Mouse (Mus musculus) embryonic fibroblast, embryonic 13.5 days (primary cell): ENCODE measurements around the gene Wfikkn1. TPM values are rescaled to one million over a fixed set of nuclear protein-coding genes. Genes with fewer than 3 reads are reported as not detected.

Experiments
- H3K27ac ChIP-seq: 2 replicates; pipeline ENCODE4 v1.5.1; 2012; ENCODE audit warnings: low read length, control low read depth, inconsistent platforms; ENCODE audit not compliant: insufficient read depth
- H3K4me1 ChIP-seq: 2 replicates; pipeline ENCODE4 v1.6.1; 2011; ENCODE audit warnings: low read length; ENCODE audit not compliant: control insufficient read depth, insufficient read depth
- H3K4me3 ChIP-seq: 2 replicates; pipeline ENCODE4 v1.5.1; 2011; ENCODE audit warnings: mild to moderate bottlenecking, control low read depth, low read length; ENCODE audit not compliant: insufficient read depth
- CTCF ChIP-seq: IDR thresholded peaks from 2 replicates; pipeline ENCODE4 v1.5.1; 2011; ENCODE audit warnings: mild to moderate bottlenecking, control low read depth, low read length, moderate library complexity, borderline replicate concordance; ENCODE audit not compliant: insufficient read depth
- POLR2A ChIP-seq: IDR thresholded peaks from 2 replicates; pipeline ENCODE4 v1.6.1; 2011; ENCODE audit warnings: low read depth, mild to moderate bottlenecking, control low read depth, low read length, moderate library complexity
- polyA plus RNA-seq: library from polyadenylated mRNA; stranded (reverse); fragments of >200 nt; gene quantifications from 2 replicates; pipeline ENCODE4 v1.2.4, GENCODE M21; 2011; ENCODE audit warnings: low read depth; ENCODE audit not compliant: missing spikeins, insufficient read length

The Wfikkn1 gene
- polyA plus RNA-seq: 0.38 and 0.83 TPM in 2 replicates

DNA sequence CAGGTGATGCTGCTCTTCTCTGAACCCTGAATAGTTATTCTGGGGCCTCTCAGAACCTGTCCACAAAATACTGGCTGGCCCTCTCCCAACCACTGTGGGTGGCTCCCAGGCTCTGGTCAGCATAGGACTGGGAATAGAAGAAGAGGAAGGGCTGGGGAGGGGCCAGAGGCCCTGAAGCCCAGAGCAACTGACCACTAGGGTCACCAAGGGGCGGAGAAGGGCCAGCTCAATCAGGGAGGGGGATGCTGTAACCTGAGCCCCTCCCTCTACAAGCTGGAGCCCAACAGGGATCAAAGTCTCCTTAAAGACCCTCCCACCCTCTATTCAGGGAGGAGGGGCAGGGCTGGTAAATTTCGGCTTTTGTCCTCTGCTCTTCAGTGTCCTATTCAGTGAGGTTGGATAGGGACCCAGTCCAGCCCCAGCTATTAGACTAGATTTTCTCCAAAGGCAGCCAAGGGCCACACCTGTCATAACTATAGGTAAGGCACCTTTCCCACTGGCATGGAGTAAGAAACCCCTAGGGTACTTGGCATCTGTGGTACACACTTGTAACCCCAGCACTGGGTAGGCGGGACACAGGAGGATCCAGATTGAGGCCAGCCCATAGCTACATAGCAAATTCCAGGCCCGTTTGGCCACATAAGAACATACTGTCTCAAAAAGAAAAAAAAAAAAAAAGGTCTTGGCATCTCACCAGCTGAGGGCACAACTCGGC, at the start of gene Wfikkn1:
Gene Wfikkn1 (minus strand): TSS at position 663 of the 715 bp plus-strand sequence.
- TF ChIP-seq CTCF: no peak
- no peak within 1 kb of the TSS for H3K4me3 ChIP-seq
- H3K27ac ChIP-seq: no peak within 1 kb of the TSS
- H3K4me1 ChIP-seq: no peaks in the 10 kb centered on the region

DNA sequence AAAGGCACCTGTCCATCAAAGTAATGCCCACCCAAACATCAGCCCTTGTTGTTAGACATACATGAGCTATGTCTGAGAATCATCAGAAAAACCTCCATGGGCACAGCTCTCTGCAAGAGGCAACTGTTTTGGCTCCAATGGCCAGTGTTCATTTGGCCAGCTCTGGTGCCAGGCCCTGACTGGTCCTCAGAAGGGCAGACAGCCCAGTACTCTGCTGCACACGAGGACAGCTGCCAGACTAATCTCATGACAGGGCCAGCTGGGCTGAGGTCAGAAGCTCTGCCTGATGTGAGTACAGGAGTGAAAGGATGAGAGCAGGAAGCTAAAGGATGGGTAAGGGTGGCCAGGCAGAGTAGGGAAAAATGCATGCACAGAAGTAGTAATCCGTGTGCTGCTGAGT, 44.7 kb upstream of the Wfikkn1 start:
- Histone ChIP-seq H3K27ac (no peak overlapping the region), H3K4me1 (peaks cover 3% of the 10 kb centered on the region; the same call in 1 of the 2 replicates), H3K4me3 (no peak overlapping the region)
- TF ChIP-seq POLR2A (no peak), CTCF (no peak)

- Histone ChIP-seq H3K4me3 (no peak overlapping the region), H3K27ac (no peak overlapping the region), H3K4me1 (peaks cover 12% of the 10 kb centered on the region)
- TF ChIP-seq POLR2A: no peak
- no peak for TF ChIP-seq CTCF
These were observed 41.5 kb upstream of the Wfikkn1 start for GRCm38 (mm10) chr17:25922120-25922519.

DNA sequence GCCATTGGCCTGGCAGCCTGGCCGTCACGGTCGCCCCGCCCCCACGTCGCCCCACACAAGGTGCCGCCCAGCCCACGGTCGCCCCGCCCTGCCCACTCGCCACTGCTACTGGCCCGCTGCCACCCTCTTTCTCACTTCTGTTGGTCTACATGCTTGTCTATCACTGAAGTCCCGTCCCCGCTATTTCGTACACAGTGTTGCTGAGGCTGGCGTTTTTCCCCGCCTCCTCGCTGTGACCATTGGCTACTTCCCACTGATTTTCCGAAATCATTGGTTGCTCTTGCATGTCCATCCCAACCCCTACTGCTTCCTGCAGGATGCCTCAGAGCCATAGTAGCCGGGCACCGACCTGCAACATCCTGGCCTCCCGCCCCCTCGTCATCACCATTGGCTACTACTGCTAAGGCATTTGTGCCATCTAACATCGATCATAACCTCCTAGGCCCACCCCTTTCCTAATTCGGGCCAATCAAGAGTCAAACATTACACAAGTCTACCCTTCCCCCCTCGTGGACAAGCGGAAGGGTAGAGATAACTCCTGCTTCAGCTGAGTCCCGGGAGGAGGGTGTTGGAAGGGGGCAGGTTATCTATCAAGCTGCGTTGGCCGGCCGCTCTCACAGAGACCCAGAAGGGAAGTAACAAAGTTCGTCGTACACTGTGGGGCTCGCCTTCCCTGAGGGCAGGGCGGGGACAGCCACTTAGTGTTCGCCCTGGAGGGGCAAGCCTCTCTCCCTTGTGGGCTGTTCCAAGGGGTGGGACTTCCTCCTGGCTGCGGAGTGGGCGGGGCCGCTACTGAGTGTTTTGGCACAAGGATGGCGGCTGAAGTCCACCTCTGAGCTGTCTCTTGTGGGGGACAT, 39.4 kb upstream of the Wfikkn1 start:
- H3K27ac ChIP-seq: peak overlapping the region; percentile 89

DNA sequence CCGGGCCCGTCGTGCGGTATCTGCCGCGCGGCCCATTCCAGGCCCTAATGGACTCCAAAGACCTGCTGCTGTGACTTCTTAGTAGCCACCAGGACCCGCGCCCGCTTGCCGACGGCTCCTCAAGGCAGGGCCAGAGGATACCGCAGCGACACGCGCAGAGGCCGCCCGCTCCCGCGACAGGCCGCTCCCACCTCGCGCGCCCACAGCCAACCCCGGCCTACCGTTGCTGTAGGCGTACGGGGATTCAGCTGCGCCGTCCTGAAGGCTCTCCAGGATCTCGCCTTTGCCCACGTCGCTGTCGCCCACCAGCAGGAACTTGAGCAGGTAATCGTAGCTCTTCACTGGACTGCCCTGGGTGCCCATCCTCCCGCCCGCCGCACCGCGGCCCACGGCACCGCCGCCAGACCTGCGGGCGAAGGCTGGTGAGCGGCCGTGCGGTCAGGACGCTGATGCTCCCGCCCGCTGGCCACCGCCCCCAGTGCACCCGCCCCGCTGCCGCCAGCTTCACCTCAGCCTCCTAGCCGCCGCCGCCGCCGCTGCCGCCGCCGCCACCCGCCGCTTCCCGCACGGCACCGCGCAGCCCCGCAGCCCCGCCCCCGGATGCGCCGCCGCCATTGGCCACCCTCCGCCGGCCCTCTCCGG, 38.6 kb upstream of the Wfikkn1 start, which contains the start of gene Rab40c:
Gene Rab40c (minus strand): TSS at position 584 of the 642 bp plus-strand sequence.
- TF ChIP-seq CTCF (no peak), POLR2A (no peak; the same call in 1 of the 2 replicates)
- Histone ChIP-seq H3K4me1 (peaks cover 13% of the 10 kb centered on the region), H3K4me3 (peak within 1 kb of the TSS; percentile 72), H3K27ac (peak within 1 kb of the TSS; percentile 89)

More for the DNA sequence above, 39.4 kb upstream of the Wfikkn1 start:
- Histone ChIP-seq H3K4me3 (peak overlapping the region; percentile 63), H3K4me1 (peaks cover 13% of the 10 kb centered on the region)
- no peak for TF ChIP-seq CTCF
- peak; percentile 77; the same call in 1 of the 2 replicates for TF ChIP-seq POLR2A

DNA sequence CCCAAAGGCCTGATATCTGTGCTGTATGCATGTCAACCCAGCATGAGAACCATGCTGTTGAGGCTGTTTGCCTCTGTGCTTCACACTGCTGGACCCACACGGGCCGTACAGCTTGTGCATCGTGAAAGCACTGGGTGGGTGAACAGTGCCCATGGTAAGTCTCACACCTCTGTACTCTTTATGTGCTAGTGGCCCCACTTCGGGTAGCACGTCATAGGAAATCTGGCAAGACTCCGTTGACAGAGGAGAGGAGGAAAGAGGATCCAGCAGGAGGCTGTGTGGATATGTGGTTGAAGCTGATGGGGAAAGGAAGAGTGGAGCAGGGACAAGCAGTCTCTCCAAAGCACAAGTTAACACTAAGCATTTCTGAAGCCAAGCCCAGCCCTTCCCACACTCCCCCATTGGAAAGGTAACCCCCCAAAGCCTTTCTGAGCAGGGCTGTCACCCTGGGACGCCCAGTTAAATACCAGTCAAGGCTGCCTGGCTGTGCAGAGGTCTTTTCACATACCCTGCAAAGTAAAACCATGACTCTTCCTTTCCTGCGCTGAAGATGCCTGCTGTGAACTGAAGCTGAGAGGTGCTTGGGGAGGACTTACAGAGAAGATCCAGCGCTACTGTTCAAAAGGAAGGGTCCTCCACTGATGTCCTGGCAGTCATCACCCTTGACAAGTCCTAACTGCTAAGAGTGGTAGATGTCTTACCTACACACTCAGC, 37.5 kb upstream of the Wfikkn1 start:
- H3K4me3 ChIP-seq: peak overlapping the region; percentile 72
- H3K27ac ChIP-seq: peak overlapping the region; percentile 50
- H3K4me1 ChIP-seq: peaks cover 13% of the 10 kb centered on the region
- TF ChIP-seq POLR2A (no peak), CTCF (no peak)

DNA sequence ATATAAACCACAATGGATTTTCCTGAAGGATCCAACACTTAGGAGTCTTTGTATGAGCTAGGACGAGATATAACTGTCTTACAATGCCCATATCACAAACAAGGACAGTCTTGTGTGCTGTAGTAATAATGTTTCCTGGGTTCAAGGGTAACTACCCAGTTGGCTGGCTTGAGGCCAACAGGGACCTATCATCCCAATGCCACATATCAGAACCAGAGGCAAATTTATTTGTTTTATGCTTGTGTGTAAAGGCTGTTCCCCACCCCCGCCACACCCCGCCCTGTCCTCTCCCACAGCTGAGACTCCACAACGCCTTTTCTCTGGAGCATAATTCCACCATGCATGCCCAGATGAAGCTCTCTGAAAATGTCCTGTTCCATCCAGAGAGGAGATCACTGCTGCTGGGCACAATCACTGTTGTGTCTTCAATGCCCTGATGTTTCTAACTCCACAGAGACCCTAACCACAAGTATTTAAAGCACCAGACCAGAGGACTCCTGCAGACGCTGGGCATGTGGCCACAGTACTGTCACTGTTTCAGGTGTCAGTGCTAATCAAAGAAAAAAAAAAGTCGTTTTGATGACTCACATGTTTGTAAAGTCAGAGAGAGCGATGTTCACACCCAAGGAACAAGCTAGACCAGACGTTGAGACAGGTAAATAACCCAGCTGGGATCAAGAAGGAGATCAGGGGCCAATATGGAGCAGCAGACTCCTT, 36.4 kb upstream of the Wfikkn1 start:
- Histone ChIP-seq H3K4me3 (no peak overlapping the region), H3K27ac (no peak overlapping the region), H3K4me1 (peaks cover 13% of the 10 kb centered on the region)
- TF ChIP-seq CTCF (no peak), POLR2A (no peak)

DNA sequence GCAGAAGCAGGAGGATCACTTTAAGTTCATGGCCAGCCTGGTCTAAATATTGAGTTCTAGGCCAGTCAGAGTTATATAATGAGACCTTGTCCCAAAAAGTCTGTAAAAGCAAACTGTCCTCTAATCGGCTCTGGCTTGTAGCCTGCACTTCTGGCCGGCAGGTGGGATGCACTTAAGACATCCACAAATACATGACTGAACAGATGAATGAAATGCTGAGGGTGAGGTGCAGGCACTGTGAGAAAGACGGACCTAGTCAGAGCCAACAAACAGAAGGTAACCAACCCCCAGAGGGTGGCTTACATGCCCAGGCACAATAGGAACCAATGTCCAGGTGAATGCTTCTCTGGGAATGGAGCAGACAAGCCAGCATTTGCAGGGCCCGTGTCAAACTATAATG, 33.6 kb upstream of the Wfikkn1 start:
- Histone ChIP-seq H3K27ac (no peak overlapping the region), H3K4me3 (no peak overlapping the region), H3K4me1 (peaks cover 10% of the 10 kb centered on the region)
- no peak for TF ChIP-seq CTCF
- no peak for TF ChIP-seq POLR2A
